Mouse (Mus musculus) heart, postnatal 0 days (tissue): ENCODE measurements around the gene Sepsecs.

Source experiments
- CTCF ChIP-seq: IDR thresholded peaks from 2 replicates; pipeline ENCODE4 v1.5.1; 2016; ENCODE audit warnings: antibody characterized with exemption, control low read depth, low read depth
- EP300 ChIP-seq: IDR thresholded peaks from 2 replicates; pipeline ENCODE4 v1.6.1; 2016; ENCODE audit warnings: antibody characterized with exemption, low read depth

GRCm38 (mm10) chr5:52624956-52625355 is 44.6 kb downstream of the Sepsecs start:
- no peak for TF ChIP-seq EP300
- no peak for TF ChIP-seq CTCF
